Mouse (Mus musculus) testis, adult 2 months (tissue): Measurements from ENCODE around the gene Specc1. TPM values are rescaled to one million over a fixed set of nuclear protein-coding genes. Genes with fewer than 3 reads are reported as not detected.

ENCODE experiments used
- H3K27ac ChIP-seq: fragments of 200-500 bp; 2 replicates; pipeline ENCODE4 v1.5.1; 2012; ENCODE audit warnings: low read depth, low read length; ENCODE audit not compliant: control insufficient read depth, insufficient read depth
- H3K27me3 ChIP-seq: fragments of 200-500 bp; 2 replicates; pipeline ENCODE4 v1.6.1; 2012; ENCODE audit warnings: mild to moderate bottlenecking, low read length, moderate library complexity; ENCODE audit not compliant: control insufficient read depth, insufficient read depth
- H3K36me3 ChIP-seq: fragments of 200-500 bp; 2 replicates; pipeline ENCODE4 v1.6.1; 2012; ENCODE audit warnings: mild to moderate bottlenecking, low read length; ENCODE audit not compliant: control insufficient read depth, insufficient read depth
- H3K4me1 ChIP-seq: fragments of 200-500 bp; 2 replicates; pipeline ENCODE4 v1.6.1; 2012; ENCODE audit warnings: low read length; ENCODE audit not compliant: control insufficient read depth, insufficient read depth
- H3K4me3 ChIP-seq: fragments of 200-500 bp; 2 replicates; pipeline ENCODE4 v1.5.1; 2012; ENCODE audit warnings: low read depth, mild to moderate bottlenecking, low read length, moderate library complexity, mixed read lengths; ENCODE audit not compliant: control insufficient read depth
- CTCF ChIP-seq: fragments of 200-500 bp; IDR thresholded peaks from 2 replicates; pipeline ENCODE4 v1.5.1; 2012; ENCODE audit warnings: low read depth, mild to moderate bottlenecking, inconsistent platforms, low read length, moderate library complexity; ENCODE audit not compliant: control insufficient read depth, insufficient read depth, insufficient replicate concordance
- POLR2A ChIP-seq: fragments of 200-500 bp; IDR thresholded peaks from 2 replicates; pipeline ENCODE4 v1.6.1; 2012; ENCODE audit warnings: low read depth, mild to moderate bottlenecking, inconsistent platforms, low read length, moderate library complexity; ENCODE audit not compliant: control insufficient read depth
- polyA plus RNA-seq: library from polyadenylated mRNA; depleted of rRNA; stranded (reverse); fragments of >200 nt; gene quantifications from 2 replicates; pipeline ENCODE4 v1.2.3, GENCODE M21; 2012

Gene Specc1
- polyA plus RNA-seq, 1 experiment = 10.0 TPM

DNA sequence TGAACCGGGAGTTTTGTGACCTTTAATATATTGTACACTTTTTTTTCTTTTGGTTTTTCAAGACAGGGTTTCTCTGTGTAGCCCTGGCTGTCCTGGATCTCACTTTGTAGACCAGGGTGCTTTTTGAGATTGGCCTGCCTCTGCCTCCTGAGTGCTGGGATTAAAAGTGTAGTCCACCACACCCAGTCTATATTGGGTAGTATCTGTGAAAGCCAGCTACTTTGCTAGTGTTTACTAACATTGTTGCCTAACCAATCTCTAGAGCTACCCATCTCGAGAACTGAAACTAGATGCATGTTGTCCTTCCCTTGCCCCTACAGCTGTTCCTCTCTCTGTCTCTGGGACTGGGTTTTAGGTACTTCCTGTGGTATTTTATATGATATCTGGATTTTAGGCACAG is 3.5 kb downstream of the Specc1 start:
- Histone ChIP-seq H3K4me3 (no peak overlapping the region), H3K27ac (no peak overlapping the region), H3K27me3 (no peaks in the 10 kb centered on the region), H3K36me3 (no peaks in the 10 kb centered on the region), H3K4me1 (peaks cover 6% of the 10 kb centered on the region)
- TF ChIP-seq POLR2A = no peak
- no peak for TF ChIP-seq CTCF

DNA sequence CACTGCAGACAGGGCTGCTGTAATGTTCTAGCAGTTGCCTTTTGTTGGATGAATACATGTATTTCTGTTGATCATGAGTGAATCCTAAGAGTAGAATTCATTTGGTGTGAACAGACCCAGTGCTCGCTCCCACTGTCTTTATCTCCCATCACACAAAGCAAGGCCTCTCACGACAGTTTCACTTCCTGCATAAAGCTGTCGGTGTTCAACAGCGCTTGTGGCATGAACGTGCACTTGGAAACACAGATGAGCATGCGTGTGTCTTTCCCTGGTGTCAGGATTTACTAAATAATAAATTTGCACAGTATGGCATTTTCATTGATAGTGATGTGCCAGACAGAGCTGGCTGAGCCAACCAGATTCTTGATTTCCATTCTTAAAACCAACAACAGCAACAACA is 6.1 kb downstream of the Specc1 start:
- H3K27ac ChIP-seq = no peak overlapping the region
- no peaks in the 10 kb centered on the region for H3K27me3 ChIP-seq
- no peaks in the 10 kb centered on the region for H3K4me1 ChIP-seq
- H3K4me3 ChIP-seq = no peak overlapping the region
- H3K36me3 ChIP-seq = no peaks in the 10 kb centered on the region
- TF ChIP-seq CTCF (no peak), POLR2A (no peak)

DNA sequence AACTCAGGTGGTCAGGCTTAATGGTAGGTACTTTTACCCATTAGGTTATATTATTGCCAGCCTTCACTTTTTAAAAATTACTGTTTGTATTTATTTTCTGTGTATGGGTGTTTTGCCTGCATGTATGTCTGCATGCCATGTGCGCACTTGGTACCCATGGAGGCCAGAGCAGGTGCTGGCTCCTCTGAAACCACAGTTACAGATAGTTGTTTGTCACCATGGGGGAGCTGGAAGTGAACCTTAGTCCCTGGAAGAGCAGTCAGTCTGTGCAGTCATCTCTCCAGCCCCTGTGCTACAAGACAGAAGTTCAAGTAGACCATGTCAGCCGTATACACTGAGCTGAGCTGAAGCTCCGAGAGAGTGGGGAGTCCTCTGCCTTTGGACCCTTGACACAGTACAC is 6.6 kb downstream of the Specc1 start:
- Histone ChIP-seq H3K4me1 (no peaks in the 10 kb centered on the region), H3K4me3 (no peak overlapping the region)

DNA sequence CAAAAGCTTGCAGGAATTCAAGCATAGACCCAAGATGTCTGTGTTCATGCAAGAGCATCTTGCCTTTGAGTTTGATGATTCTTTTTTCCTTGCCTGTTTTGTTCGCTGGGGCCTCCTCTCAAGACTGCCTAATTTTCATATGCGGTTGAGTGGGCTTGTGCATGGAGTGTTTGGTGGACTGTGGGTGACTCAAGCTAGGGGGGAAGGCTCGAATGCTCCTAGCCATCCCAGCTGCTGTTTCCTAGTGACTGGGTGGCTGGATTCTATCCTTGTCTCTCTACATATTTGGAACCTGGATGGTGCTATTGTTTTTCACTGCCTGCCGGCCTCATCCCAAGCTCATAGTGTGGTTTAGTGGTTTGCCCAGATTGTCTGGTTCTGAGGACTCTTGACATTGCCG is 8.0 kb downstream of the Specc1 start:
- Histone ChIP-seq H3K27ac (no peak overlapping the region), H3K36me3 (no peaks in the 10 kb centered on the region), H3K27me3 (no peaks in the 10 kb centered on the region), H3K4me3 (no peak overlapping the region), H3K4me1 (no peaks in the 10 kb centered on the region)
- TF ChIP-seq CTCF (no peak), POLR2A (no peak)

More for the DNA sequence above, 6.6 kb downstream of the Specc1 start:
- Histone ChIP-seq H3K27me3 (no peaks in the 10 kb centered on the region), H3K36me3 (no peaks in the 10 kb centered on the region), H3K27ac (no peak overlapping the region)
- TF ChIP-seq POLR2A = no peak
- TF ChIP-seq CTCF = no peak

DNA sequence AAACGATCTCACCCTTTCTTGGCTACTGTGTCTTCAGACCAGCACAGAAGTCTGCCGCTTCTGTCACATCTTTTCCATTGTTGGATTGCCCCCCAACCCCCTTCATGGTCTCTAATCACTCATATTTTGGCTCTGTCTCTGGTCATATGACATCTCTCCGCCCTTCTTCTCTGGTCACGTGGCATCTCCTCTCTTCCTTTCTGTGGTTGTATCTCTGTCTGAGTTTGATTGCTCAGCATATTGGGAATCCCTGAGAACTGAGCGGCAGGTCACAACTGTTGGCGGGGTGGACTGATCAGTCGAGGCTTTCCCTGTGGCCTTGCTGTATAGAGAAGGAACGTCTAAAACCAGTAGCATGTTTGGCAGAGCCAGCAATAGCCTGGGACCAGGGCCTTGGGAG is 10.5 kb downstream of the Specc1 start:
- H3K27me3 ChIP-seq = no peaks in the 10 kb centered on the region
- no peak overlapping the region for H3K4me3 ChIP-seq
- H3K36me3 ChIP-seq = no peaks in the 10 kb centered on the region
- TF ChIP-seq POLR2A (no peak), CTCF (no peak)
- no peaks in the 10 kb centered on the region for H3K4me1 ChIP-seq
- no peak overlapping the region for H3K27ac ChIP-seq

DNA sequence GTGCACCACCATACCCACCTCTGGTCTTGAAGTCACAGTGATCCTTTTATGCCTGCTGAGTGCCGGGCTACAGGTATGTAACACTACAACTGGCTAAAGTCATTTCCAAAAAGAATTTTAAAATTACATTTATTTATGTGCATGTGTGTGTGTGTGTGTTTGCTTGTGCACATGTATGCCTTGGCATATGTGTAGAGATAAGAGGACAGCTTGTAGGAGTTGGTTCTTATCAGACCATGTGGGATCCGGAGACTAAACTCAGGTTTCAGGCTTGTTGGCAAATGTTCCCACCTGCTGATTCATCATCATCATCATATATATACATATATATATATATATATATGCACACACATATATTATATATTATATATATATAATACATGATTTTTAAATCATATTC is 12.3 kb downstream of the Specc1 start:
- TF ChIP-seq POLR2A (no peak), CTCF (no peak)
- Histone ChIP-seq H3K27me3 (no peaks in the 10 kb centered on the region), H3K27ac (no peak overlapping the region)

DNA sequence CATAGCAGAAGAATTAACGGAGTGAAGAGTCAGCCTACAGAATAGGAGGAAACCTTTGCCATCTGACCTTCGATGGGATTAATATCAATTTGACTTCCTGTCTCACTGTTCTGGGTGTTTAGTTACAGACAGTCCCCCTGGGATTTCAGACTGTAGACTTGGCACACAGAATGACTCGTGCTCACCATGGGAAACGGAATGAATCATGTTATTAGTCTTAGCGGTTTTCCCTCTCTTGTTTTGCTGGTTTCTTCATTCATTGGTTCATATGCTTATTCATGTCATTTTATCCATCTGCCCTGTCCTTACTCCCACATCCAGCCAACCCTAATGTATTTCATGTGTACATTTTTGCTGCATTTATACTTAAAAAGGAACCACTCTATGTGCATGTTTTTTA is 14.3 kb downstream of the Specc1 start:
- Histone ChIP-seq H3K4me3 (no peak overlapping the region), H3K27me3 (no peaks in the 10 kb centered on the region), H3K36me3 (no peaks in the 10 kb centered on the region), H3K27ac (no peak overlapping the region), H3K4me1 (no peaks in the 10 kb centered on the region)
- TF ChIP-seq POLR2A (no peak), CTCF (no peak)

More for the DNA sequence above, 12.3 kb downstream of the Specc1 start:
- Histone ChIP-seq H3K4me3 (no peak overlapping the region), H3K36me3 (no peaks in the 10 kb centered on the region), H3K4me1 (no peaks in the 10 kb centered on the region)

DNA sequence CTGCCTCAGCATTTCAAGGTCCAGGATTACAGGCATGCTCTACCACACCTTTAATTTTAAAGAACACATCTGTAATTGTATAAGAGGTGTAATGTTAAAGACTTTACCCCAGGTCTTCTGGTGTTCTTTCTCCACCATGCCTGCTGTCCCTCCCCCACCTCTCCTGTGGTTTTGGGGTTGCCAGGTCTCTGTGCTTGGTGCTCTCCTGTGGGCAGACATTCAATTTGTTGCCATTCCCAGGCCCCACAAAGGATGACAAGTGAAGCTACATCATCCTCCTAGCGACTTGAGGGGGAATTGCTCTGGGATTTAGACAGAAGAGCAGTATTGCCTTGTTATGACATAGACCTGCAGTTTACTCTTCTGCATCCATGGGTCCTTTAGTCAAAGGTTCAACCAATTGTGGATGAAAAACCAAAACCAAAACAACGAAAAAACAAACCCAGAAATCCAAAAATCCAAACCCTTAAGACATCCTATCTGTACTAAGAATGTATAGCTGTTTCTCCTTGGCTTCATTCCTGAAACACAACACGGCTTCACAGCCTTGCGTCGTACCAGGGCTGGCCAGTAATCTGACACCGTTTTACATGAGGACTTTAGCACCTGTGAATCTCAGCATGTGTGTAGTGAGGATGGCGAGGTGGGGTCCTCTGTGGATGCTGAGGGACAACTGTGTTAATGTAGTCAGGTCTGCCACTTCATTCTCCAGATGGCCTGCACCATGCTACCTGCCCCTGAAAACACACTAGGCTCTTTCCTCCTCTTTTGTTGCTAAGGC is 15.1 kb downstream of the Specc1 start:
- Histone ChIP-seq H3K27me3 (no peaks in the 10 kb centered on the region), H3K4me3 (no peak overlapping the region), H3K36me3 (no peaks in the 10 kb centered on the region), H3K4me1 (no peaks in the 10 kb centered on the region), H3K27ac (no peak overlapping the region)
- no peak for TF ChIP-seq CTCF
- TF ChIP-seq POLR2A = no peak
